Mouse (Mus musculus): Measurements from ENCODE around the gene Gm10570. TPM values are rescaled to one million over a fixed set of nuclear protein-coding genes. Genes with fewer than 3 reads are reported as not detected.
A peak's percentile ranks its signal among the peaks of the same experiment; 100 is the strongest.

Gene Gm10570
- total RNA-seq (2021), result 1 to 10 TPM in 1 of 2 experiments, not detected in 1; 1.8 TPM

- DNase-seq (ENCODE audit: extremely low spot score in 1 of 2, low spot score in 2 of 2), result peak; percentile 70 to 85
- intact Hi-C loops (cut with DNase I), result loop anchor here (5.0 kb wide), 1 partner anchor 111 kb away; no protein-coding TSS in a partner anchor
Measured at GRCm38 (mm10) chr4:130308231-130309081, at the start of gene Gm10570, which contains the start of gene Fabp3. Gene Gm10570, minus strand, starts transcription at chr4:130308674. Gene Fabp3, plus strand, starts transcription at chr4:130308595.

- intact Hi-C loops (cut with DNase I), result no loop called here
- DNase-seq (ENCODE audit: extremely low spot score in 1 of 2, low spot score in 2 of 2), result no peak
Measured at GRCm38 (mm10) chr4:130357946-130358345, 49.5 kb upstream of the Gm10570 start.

GRCm38 (mm10) chr4:130352588-130352987 is 44.1 kb upstream of the Gm10570 start:
- intact Hi-C loops (cut with DNase I), result no loop called here
- DNase-seq (ENCODE audit: extremely low spot score in 1 of 2, low spot score in 2 of 2), result no peak

GRCm38 (mm10) chr4:130350690-130351422 is 42.4 kb upstream of the Gm10570 start:
- intact Hi-C loops (cut with DNase I), result no loop called here
- no peak for DNase-seq (ENCODE audit: extremely low spot score in 1 of 2, low spot score in 2 of 2)

- no peak for DNase-seq (ENCODE audit: extremely low spot score in 1 of 2, low spot score in 2 of 2)
- intact Hi-C loops (cut with DNase I), result no loop called here
Measured at GRCm38 (mm10) chr4:130349666-130350065, 41.2 kb upstream of the Gm10570 start.

- peak in 1 of 2 experiments; percentile 31 for DNase-seq (ENCODE audit: extremely low spot score in 1 of 2, low spot score in 2 of 2)
Measured at GRCm38 (mm10) chr4:130341691-130342090, 33.2 kb upstream of the Gm10570 start.

GRCm38 (mm10) chr4:130335867-130336266 is 27.4 kb upstream of the Gm10570 start:
- intact Hi-C loops (cut with DNase I), result no loop called here
- DNase-seq (ENCODE audit: extremely low spot score in 1 of 2, low spot score in 2 of 2), result no peak

More at GRCm38 (mm10) chr4:130341691-130342090, 33.2 kb upstream of the Gm10570 start:
- intact Hi-C loops (cut with DNase I), result no loop called here

GRCm38 (mm10) chr4:130327366-130327765 is 18.9 kb upstream of the Gm10570 start:
- DNase-seq (ENCODE audit: extremely low spot score in 1 of 2, low spot score in 2 of 2), result no peak
- intact Hi-C loops (cut with DNase I), result no loop called here

- intact Hi-C loops (cut with DNase I), result no loop called here
- no peak for DNase-seq (ENCODE audit: extremely low spot score in 1 of 2, low spot score in 2 of 2)
Measured at GRCm38 (mm10) chr4:130325446-130325845, 17.0 kb upstream of the Gm10570 start.

GRCm38 (mm10) chr4:130323607-130324006 is 15.1 kb upstream of the Gm10570 start:
- intact Hi-C loops (cut with DNase I), result no loop called here
- no peak for DNase-seq (ENCODE audit: extremely low spot score in 1 of 2, low spot score in 2 of 2)

- no peak for DNase-seq (ENCODE audit: extremely low spot score in 1 of 2, low spot score in 2 of 2)
- intact Hi-C loops (cut with DNase I), result no loop called here
Measured at GRCm38 (mm10) chr4:130323165-130323564, 14.7 kb upstream of the Gm10570 start.

GRCm38 (mm10) chr4:130322567-130322966 is 14.1 kb upstream of the Gm10570 start:
- intact Hi-C loops (cut with DNase I), result no loop called here
- DNase-seq (ENCODE audit: extremely low spot score in 1 of 2, low spot score in 2 of 2), result no peak

GRCm38 (mm10) chr4:130321640-130322039 is 13.2 kb upstream of the Gm10570 start:
- intact Hi-C loops (cut with DNase I), result no loop called here
- no peak for DNase-seq (ENCODE audit: extremely low spot score in 1 of 2, low spot score in 2 of 2)

GRCm38 (mm10) chr4:130319564-130319963 is 11.1 kb upstream of the Gm10570 start:
- DNase-seq (ENCODE audit: extremely low spot score in 1 of 2, low spot score in 2 of 2), result no peak
- intact Hi-C loops (cut with DNase I), result no loop called here

- DNase-seq (ENCODE audit: extremely low spot score in 1 of 2, low spot score in 2 of 2), result no peak
- intact Hi-C loops (cut with DNase I), result no loop called here
Measured at GRCm38 (mm10) chr4:130318122-130318521, 9.6 kb upstream of the Gm10570 start.

- no peak for DNase-seq (ENCODE audit: extremely low spot score in 1 of 2, low spot score in 2 of 2)
- intact Hi-C loops (cut with DNase I), result no loop called here
Measured at GRCm38 (mm10) chr4:130316691-130317090, 8.2 kb upstream of the Gm10570 start.

- intact Hi-C loops (cut with DNase I), result no loop called here
- no peak for DNase-seq (ENCODE audit: extremely low spot score in 1 of 2, low spot score in 2 of 2)
Measured at GRCm38 (mm10) chr4:130315771-130316527, 7.5 kb upstream of the Gm10570 start.

GRCm38 (mm10) chr4:130313552-130313951 is 5.1 kb upstream of the Gm10570 start:
- no peak for DNase-seq (ENCODE audit: extremely low spot score in 1 of 2, low spot score in 2 of 2)
- intact Hi-C loops (cut with DNase I), result no loop called here

- intact Hi-C loops (cut with DNase I), result no loop called here
- no peak for DNase-seq (ENCODE audit: extremely low spot score in 1 of 2, low spot score in 2 of 2)
Measured at GRCm38 (mm10) chr4:130312526-130312925, 4.1 kb upstream of the Gm10570 start.
